In the genomic region with DNA sequence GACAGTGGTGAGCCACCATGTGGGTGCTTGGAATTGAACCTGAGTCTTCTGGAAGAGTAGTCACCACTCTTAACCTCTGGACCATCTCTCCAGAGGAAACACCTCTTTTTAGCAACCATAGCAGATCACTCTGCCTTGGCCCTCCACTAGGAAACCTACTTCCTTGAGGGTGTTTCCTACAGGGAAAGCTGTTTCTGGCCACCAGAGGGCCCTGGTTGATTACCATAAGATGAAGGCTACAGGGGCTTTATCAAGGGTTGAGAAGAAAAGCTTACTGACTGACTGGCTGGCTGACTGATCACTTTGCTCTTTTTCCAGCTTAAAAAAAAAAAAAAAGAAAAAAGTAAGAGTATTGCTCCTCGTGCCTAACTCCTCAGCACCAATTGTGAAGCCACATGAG, we compare ENCODE assay signal across 8 mouse cellular contexts. TPM values are rescaled to one million over a fixed set of nuclear protein-coding genes. Genes with fewer than 3 reads are reported as not detected.
DNase-seq lines count a peak whose midpoint lies in the region; ATAC-seq lines count a peak whose summit lies in the region.
"Had no signal": no experiment of that assay in that cellular context is flagged by ENCODE, and none has a peak within 500 bp of the region (broad histone marks: within the 10 kb centered on the region; RNA-seq: fewer than 3 reads in every experiment).

No protein-coding gene starts in this region.

- H3K9me3 ChIP-seq in hindbrain, embryonic 15.5 days: no peaks in the 10 kb centered on the region
- H3K9me3 ChIP-seq: megakaryocyte, embryonic 14.5 days had no signal

- H3K4me1 ChIP-seq in hindbrain, embryonic 15.5 days (replicated peaks): no peaks in the 10 kb centered on the region; the same call in 1 of the 2 replicates

- H3K9ac ChIP-seq in hindbrain, embryonic 15.5 days: no peak overlapping the region

- no peaks in the 10 kb centered on the region for H3K36me3 ChIP-seq in hindbrain, embryonic 15.5 days

- peak; percentile 75 for ATAC-seq in activated CD4-positive, CD25-positive, alpha-beta regulatory T cell, adult 4 months
- peak; percentile 62; the same call in 1 of the 2 replicates for ATAC-seq in hindbrain, embryonic 15.5 days (ENCODE audit: low FRiP score, low read depth)
- peak; percentile 51; the same call in 1 of the 2 replicates for ATAC-seq in megakaryocyte, adult 5-6 weeks (ENCODE audit: poor library complexity, severe bottlenecking)

- H3K27me3 ChIP-seq in hindbrain, embryonic 15.5 days: no peaks in the 10 kb centered on the region

- DNase-seq in cerebellum, adult 9-10 months: peak; percentile 68
- peak; percentile 59 to 76 for DNase-seq in frontal cortex, postnatal 14 days (ENCODE audit: low spot score in 2 of 2)
- DNase-seq in layer of hippocampus, postnatal 14 days (ENCODE audit: low spot score in 2 of 2): peak; percentile 65 to 81
- DNase-seq in right cerebral cortex, postnatal 4 days: peak; percentile 69

- WGBS in hindbrain, embryonic 15.5 days: 4% methylated on average over 1 of the region's 1 CpGs

- no peak overlapping the region for H3K4me3 ChIP-seq in hindbrain, embryonic 15.5 days
- H3K4me3 ChIP-seq: megakaryocyte, embryonic 14.5 days had no signal

- H3K27ac ChIP-seq in hindbrain, embryonic 15.5 days (replicated peaks): no peak overlapping the region

- H3K4me2 ChIP-seq in hindbrain, embryonic 15.5 days: no peak overlapping the region

RNA-seq across cellular contexts. Expression of gene Creg2, which starts 34.6 kb away (rescaled TPM):
- polyA plus RNA-seq in activated CD4-positive, CD25-positive, alpha-beta regulatory T cell, adult 4 months (2017; shearing (Covaris generic)): under 1 TPM in 1 of 2 experiments, not detected in 1; 0.10 TPM
- polyA plus RNA-seq in hindbrain, embryonic 15.5 days (2015; fragmentation: Nextera tagmentation; extraction: Ambion mirVana): 8.1 and 9.9 TPM in 2 replicates
- total RNA-seq in layer of hippocampus, postnatal 14 days (2021): 10 to 100 TPM; 66.6 to 68.0 TPM
- not detected in 2 replicates for total RNA-seq in megakaryocyte, adult 5-6 weeks (2015)
- not detected in 2 replicates for total RNA-seq in megakaryocyte, adult 5-6 weeks (2017)

RNA-seq across cellular contexts. Expression of gene Rfx8, which starts 35.0 kb away (rescaled TPM):
- polyA plus RNA-seq in activated CD4-positive, CD25-positive, alpha-beta regulatory T cell, adult 4 months (2017; shearing (Covaris generic)): not detected
- polyA plus RNA-seq in hindbrain, embryonic 15.5 days (2015; fragmentation: Nextera tagmentation; extraction: Ambion mirVana): 0.13 and 0.35 TPM in 2 replicates
- under 1 TPM; 0.25 to 0.38 TPM for total RNA-seq in layer of hippocampus, postnatal 14 days (2021)
- not detected in 2 replicates for total RNA-seq in megakaryocyte, adult 5-6 weeks (2015)
- not detected in 2 replicates for total RNA-seq in megakaryocyte, adult 5-6 weeks (2017)

Comparison
In these comparisons a context has a peak if more than half of its experiments do, and no peak if none do; other contexts are left out.
1. RNA of gene Creg2, which starts 34.6 kb away (total RNA-seq): 66.6 to 68.0 TPM in layer of hippocampus, postnatal 14 days; not detected in megakaryocyte, adult 5-6 weeks; every median in the first group is over 10 times any median in the second.
2. Peak in every context shown above with its lines, with median percentiles within 50 percentile points of each other: ATAC-seq and DNase-seq.